Mouse (Mus musculus) gastrocnemius, postnatal 14 days (tissue): ENCODE data around the gene Rxrb. TPM values are rescaled to one million over a fixed set of nuclear protein-coding genes. Genes with fewer than 3 reads are reported as not detected.

ENCODE experiments used
- DNase-seq: peaks from one replicate; pipeline ENCODE4 v3.0.0; 2021; ENCODE audit warnings: mixed read lengths
- intact Hi-C: fragments of 180-260 bp; cut with DNase I; formaldehyde crosslinking; loops from one replicate; pipeline ENCODE4 v1.15.1; 2025; ENCODE audit warnings: low total_unique reads
- microRNA-seq, 2 experiments: library from miRNA; unstranded; fragments of <30 nt; microRNA quantifications; one replicate each; pipeline ENCODE4 v1.2.0; 2021
- total RNA-seq, 2 experiments: library from RNA; stranded (reverse); gene quantifications; 2 replicates each; pipeline ENCODE4 v1.2.3; 2021

Rxrb gene
- total RNA-seq, 2 experiments from 2014 or later: 35.2 to 35.8 TPM

DNA sequence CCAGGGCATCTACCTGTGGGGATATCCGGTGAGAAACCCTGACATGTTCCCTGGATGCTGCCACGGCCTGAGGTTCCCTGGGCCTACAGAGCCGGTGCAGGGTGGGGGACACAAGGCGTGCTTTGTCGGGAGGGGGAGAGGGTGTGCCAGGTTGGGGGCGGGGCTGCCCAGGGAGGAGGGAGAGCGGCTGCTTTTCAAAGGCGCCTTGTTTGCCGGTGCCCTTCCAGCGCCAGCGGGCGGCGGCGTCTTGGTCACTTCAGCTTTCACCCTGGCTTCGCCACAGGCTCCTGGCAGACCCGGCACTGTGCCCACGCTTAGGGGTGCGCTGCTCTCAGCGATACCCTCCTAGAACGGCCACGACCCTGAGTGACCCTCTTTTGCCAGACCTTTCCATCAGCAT is 6.8 kb downstream of the Rxrb start:
- DNase-seq: peak; percentile 39
- intact Hi-C loops: loop anchor here (5.0 kb wide), 1 partner anchor 39 kb away; no protein-coding TSS in a partner anchor

DNA sequence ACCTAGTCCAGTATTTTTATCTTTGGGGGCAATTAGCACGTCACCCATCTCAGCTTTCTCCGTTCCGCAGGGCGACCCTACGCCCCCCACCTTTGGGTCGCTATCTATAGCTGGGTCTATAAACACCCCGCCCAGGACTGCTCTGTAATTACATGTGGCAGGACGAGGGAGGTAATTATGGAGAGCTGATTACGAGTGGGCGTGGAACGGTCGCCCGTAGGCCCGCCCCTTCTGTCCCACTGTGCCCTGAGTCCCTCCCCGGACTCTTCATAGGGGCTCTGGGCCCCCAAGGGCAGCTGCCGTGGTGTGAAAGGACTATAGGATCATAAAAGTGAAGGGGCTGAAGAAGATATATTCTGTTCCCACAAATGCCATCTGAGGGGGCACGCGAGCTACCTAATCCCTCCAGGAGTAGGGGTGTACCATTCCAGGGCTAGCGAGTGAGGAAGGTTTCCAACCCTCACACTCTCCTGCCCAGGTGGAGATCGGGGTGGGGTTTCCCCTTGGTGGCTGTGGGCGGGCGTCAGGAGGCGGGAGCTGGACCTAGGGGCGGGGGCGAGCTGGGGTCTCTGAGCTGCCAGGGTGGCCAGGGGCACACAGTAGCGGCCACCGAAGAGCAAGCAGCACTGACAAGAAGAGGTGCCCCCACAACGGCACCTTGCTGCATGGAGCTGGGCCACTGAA is 7.4 kb downstream of the Rxrb start, which contains the start of gene Col11a2:
TSS of gene Col11a2 (plus strand) at position 560 of the 684 bp plus-strand sequence.
- intact Hi-C loops: loop anchor here (5.0 kb wide), 1 partner anchor 38 kb away; no protein-coding TSS in a partner anchor
- DNase-seq: no peak

DNA sequence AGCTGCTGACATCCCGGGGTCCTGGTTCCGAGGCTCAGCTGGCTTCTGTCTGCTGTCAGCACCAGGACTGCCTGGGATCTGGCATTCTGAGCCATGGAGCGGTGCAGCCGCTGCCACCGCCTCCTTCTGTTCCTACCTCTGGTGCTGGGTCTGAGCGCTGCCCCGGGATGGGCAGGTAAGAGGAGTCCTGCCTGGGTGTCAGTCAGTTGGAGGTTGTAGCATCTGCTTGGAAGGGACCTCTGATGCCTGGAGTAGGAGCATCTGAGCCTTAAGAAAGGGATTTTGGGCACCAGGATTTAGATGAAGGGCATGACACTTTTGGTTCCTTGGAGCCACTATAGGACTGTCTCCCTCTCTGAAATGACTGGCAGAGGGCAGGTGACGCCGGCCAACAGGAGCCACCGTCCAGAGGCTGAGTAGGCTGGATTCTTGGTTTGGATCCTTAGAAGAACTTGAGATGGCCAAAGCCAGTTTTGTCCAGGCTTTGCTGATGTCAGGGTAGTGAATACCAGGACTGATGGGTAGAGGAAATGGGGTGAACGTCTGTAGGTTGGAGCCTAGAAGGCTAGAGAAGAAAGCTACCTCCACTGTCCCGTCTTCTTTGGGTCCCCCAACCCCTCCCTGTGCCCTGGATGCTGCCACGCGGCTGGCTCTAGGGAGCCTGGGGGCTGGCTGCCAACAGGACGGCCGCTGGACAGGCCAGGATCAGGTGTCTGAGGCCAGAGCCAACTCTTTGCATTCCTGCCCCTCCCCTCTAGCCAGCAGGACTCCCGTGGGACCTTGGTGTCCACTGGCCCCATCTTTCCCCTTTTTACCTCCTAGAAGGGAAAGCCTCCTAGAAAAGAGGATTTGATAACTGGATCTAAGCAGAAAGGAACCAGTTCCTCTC is 8.2 kb downstream of the Rxrb start:
- intact Hi-C loops: loop anchor here (5.0 kb wide), 1 partner anchor 37 kb away; no protein-coding TSS in a partner anchor
- peak; percentile 84 for DNase-seq

DNA sequence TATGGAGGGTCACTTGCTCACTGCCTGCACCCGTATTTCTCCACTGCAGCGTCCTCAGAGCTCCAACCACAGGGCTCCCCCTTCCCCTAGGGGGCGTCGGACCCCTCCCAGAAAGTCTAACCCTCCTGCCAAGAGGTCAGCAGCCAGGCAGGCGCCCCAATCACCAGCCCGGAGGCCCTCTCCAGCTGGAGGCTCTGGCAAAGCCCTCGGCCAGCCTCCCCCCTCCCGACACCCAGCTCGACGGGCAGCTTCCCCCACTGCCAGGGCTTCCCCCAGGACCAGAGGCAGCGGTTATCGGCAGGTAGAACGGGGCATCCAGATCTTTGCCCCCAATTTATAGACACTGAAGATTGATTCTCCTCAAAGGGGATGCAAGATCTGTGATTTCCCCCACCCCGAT is 14.3 kb downstream of the Rxrb start:
- intact Hi-C loops: no loop called here
- no peak for DNase-seq

DNA sequence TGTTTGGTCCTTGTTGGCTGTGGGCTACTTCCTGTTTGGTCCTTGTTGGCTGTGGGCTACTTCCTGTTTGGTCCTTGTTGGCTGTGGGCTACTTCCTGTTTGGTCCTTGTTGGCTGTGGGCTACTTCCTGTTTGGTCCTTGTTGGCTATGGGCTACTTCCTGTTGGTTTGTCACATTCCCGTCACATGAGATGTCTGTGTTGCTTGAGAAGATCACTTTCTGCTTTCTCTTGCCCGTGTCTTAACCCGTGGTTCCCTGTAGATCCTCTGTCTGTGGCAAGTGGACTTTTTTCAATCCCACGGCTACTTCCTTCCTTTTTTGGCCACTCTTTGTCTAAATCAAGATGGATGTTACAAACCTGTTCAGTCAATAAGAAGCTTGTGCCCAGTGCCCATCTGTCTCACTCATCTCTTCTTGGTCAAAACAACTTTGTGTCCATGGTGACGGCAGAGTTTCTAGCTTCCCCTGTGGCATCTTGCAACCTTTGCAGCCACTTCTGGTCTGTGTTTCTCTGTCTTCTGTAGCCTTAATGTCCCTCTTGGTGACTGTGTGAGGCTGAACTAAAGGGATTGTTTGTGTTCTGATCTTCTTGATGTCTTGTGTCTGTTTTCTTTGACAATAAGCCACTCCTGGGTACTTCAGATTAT is 15.9 kb downstream of the Rxrb start:
- intact Hi-C loops: no loop called here
- DNase-seq: no peak

DNA sequence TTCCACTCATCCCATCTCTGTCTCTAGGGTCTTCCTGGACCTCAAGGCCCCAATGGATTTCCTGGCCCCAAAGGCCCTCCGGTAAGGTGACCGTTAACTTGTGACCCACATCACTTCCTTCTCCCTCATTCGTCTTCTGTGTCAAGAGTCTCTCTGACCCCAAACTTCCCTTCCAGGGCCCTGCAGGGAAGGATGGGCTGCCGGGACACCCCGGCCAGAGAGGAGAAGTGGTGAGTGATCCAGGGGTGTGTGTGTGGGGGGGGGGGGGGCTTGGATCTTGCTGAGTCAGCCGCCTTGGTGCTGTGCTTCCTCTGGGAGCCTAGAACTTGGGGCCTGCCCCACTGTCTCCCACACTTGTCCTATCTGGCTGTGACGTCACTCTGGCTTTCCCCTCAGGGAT is 25.6 kb downstream of the Rxrb start:
- intact Hi-C loops: no loop called here
- DNase-seq: no peak

DNA sequence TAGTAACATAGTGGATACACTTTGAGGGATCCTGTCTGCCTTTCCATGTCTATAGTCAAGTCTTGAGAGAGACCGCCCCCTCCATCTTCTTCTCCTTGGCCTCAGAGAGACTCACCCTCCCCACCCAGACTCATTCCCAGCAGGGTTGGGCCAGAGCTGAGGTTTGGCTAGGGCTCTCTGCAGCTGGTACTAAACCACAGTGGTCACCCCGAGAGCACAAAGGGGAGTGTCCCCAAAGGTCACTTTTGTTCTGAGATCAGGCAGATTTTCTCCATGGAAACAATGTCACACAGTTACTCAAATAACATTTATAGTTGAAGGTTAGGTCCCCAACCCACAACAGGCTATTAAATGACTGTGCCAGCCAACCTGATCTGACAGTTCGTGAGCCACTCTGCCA is 37.3 kb downstream of the Rxrb start:
- intact Hi-C loops: no loop called here
- DNase-seq: no peak

DNA sequence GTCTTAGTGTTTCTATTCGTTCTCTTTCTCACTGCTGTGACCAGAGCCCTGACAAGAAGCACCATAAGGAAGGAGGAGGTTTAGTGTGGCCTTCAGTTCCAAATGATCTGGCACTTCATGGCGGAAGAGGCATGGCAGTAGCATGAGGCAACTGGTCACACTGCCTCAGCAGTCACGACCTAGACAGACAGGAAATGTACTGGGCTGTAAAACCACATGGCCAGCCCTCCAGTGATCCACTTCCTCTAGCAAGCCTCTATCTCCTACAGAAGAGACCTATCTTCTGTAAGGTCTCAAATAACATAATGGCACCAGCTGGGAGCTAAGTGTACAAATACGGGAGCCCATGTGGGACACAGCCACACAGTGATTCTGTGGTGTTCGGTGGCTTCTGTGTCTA is 40.5 kb downstream of the Rxrb start:
- intact Hi-C loops: loop anchor here (10.0 kb wide), 1 partner anchor 173 kb away; no protein-coding TSS in a partner anchor
- no peak for DNase-seq

DNA sequence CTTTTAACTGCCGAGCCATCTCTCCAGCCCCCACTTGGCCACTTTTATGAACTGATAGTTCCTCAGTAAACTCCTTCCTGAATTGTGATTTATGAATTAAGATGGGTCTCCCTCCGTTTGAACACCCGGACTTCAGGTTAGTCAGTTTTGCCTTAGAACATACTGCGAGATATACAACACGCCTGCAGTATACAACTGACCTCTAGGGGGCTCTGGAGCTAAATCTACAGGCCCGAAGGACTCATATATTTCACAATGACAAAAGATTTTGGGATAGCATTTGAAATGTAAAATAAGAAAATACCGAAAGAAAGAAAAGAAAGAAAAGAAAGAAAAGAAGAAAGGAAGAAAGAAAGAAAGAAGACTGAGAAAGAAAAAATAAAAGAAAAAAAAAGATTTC is 43.7 kb downstream of the Rxrb start:
- peak; percentile 43 for DNase-seq
- intact Hi-C loops: loop anchor here (5.0 to 10.0 kb wide), 3 partner anchors 38 to 170 kb away; partner anchors contain the start of gene Col11a2

DNA sequence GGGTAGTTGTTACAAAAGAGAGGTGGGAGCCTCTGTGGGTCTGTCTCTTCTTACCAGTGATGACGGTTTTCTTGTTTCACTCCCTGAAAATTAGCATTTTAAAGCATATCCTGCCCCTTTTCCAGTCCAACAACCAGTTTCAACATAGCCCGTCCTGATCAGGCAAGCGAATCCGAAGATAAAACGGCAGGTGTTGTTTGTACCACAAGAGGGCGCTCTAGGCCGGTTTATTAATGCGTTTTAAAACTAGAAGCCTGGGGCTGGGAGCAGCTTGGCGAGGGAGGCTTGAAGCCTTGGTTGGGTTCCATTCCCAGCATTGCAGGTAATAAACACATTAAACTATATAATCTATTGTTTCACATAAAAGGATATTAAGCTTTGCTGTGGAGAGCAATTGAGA is 45.9 kb downstream of the Rxrb start:
- intact Hi-C loops: loop anchor here (5.0 to 10.0 kb wide), 3 partner anchors 40 to 167 kb away; partner anchors contain the start of gene Col11a2
- DNase-seq: peak; percentile 65

DNA sequence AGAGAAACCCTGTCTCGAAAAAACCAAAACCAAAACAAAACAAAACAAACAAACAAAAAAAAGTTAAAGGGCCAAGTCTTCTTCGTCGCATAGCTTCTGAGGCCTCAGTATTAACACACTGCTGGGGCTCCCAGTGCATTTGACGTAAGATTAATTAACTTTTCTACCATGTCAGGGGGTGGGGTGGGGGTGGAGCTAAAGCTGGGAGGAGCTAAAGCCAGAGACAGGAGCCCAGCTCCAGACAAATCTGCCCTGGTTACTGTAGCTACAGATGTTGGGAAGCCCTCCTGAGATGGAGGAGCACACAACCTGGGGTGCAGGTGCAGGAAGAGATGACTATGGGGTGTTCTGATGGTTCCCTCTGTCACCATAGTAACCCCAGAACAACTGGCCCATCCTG is 46.5 kb downstream of the Rxrb start:
- intact Hi-C loops: loop anchor here (5.0 to 10.0 kb wide), 3 partner anchors 41 to 167 kb away; partner anchors contain the start of gene Col11a2
- no peak for DNase-seq

DNA sequence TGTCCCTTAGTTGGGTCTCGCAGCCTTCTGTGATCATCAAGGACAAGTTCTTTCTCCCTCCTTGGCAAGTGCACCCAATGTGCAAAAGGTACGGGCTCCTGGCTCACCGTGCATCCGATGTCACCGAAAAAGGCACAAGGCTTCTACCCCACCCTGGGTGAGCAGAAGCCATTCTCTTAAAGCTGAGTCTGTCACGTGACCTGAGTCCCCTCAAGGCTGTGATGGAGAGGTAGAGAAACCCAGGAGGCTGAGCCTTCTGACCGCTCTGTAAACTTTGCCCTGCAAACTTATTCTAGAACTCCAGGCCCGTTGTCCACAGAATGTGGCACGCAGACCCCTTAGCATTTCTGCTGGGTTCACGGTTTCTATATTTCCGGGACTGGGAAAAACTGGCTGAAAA is 47.4 kb downstream of the Rxrb start:
- DNase-seq: no peak
- intact Hi-C loops: loop anchor here (5.0 to 10.0 kb wide), 3 partner anchors 42 to 166 kb away; partner anchors contain the start of gene Col11a2

DNA sequence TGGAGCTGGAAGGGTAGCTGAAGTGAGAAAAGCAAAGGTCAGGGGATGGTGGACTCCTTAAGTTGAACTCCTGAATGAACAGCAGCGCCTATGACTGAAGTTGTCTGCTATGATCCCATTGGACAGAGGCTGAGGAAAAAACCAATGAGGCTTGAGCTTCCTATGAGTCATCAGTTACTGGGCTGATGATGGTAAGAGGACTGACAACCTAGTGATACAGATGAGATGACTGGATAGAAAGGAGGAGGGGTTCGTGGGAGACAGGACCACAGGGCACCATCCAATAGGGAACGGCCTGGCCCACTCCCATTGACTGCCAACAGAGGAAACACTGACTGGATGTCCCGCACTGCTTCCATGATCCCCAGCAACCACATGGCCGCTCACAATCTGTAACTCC is 48.0 kb downstream of the Rxrb start:
- DNase-seq: no peak
- intact Hi-C loops: loop anchor here (5.0 to 10.0 kb wide), 3 partner anchors 42 to 165 kb away; partner anchors contain the start of gene Col11a2

DNA sequence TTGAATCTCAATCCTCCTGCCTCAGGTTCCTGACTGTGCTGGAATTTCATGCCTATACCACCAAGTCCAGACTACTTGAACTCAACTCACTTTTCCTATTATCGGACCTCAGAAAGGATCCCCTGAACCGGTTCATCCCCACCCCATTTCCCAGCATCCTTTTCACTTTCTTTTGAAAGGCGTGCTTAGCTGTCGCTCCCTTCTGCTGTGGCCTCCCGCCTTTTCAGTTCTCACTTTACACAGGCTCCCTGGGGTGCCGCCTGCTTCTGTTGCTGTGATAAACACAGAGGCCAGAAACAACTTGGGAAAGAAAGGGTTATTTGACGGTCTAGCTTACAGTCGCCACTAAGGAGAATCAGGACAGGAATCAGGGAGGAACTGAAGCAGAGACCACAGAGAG is 51.5 kb downstream of the Rxrb start:
- DNase-seq: no peak
- intact Hi-C loops: no loop called here

DNA sequence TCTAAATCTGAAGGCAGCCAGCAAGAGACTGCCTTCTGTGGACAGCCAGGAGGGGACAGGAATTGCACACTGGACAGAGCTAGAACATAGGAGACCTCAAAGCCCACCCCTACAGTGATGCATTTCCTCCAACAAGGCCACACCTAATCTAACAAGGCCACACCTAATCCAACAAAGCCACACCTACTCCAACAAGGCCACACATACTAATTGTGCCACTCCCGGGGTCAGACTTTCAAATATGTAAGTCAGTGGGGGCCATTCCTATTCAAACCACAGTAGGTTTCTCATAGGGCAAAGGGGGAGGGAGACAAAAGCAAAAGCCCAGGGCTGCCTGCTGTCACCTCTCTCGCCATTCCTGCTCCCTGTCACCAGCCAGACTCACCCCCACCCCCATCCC is 55.8 kb downstream of the Rxrb start:
- no peak for DNase-seq
- intact Hi-C loops: no loop called here

Small RNA genes lying within 50 kb of the gene (microRNA-seq; reads per million reads assigned to microRNA genes)
- gene Mir219a-1 (0 to 1.3 reads per million in 2 experiments), gene Mir219c (0 reads per million in 2 experiments)

Other genes with a start within 250 kb of the Rxrb start
- 10 to 100 TPM in 1 of 2 experiments, 1 to 10 TPM in 1; 9.6 to 25.8 TPM for gene Angptl4, start 250.0 kb upstream of the Rxrb start, total RNA-seq
- 10 to 100 TPM; 20.8 to 35.1 TPM for gene Kank3, start 221.3 kb upstream of the Rxrb start, total RNA-seq
- gene Rps28, start 207.2 kb upstream of the Rxrb start, total RNA-seq: 100 to 1,000 TPM; 867 to 957 TPM
- 100 to 1,000 TPM; 327 to 338 TPM for gene Ndufa7, start 207.2 kb upstream of the Rxrb start, total RNA-seq
- gene Cd320, start 188.7 kb upstream of the Rxrb start, total RNA-seq: 10 to 100 TPM; 17.6 to 19.8 TPM
- gene Gm7029, start 158.0 kb upstream of the Rxrb start, total RNA-seq: not detected
- 1 to 10 TPM; 3.3 to 4.4 TPM for gene Kifc1, start 141.2 kb upstream of the Rxrb start, total RNA-seq
- gene Platr17, start 126.7 kb upstream of the Rxrb start, total RNA-seq: not detected
- gene Daxx, start 122.4 kb upstream of the Rxrb start, total RNA-seq: 10 to 100 TPM; 10.2 to 13.8 TPM
- 10 to 100 TPM; 32.9 to 35.7 TPM for gene Tapbp, start 115.9 kb upstream of the Rxrb start, total RNA-seq
- 10 to 100 TPM; 13.5 to 16.1 TPM for gene Zbtb22, start 115.9 kb upstream of the Rxrb start, total RNA-seq
- gene Rgl2, start 102.3 kb upstream of the Rxrb start, total RNA-seq: 10 to 100 TPM; 24.4 to 24.7 TPM
- 10 to 100 TPM; 53.6 to 54.9 TPM for gene Pfdn6, start 91.5 kb upstream of the Rxrb start, total RNA-seq
- gene Wdr46, start 91.2 kb upstream of the Rxrb start, total RNA-seq: 10 to 100 TPM; 11.1 to 12.3 TPM
- 1 to 10 TPM; 2.3 to 2.7 TPM for gene B3galt4, start 80.3 kb upstream of the Rxrb start, total RNA-seq
- gene Vps52, start 76.0 kb upstream of the Rxrb start, total RNA-seq: 10 to 100 TPM; 30.5 to 33.1 TPM
- gene Rps18, start 75.8 kb upstream of the Rxrb start, total RNA-seq: 100 to 1,000 TPM; 464 to 543 TPM
- gene H2-K1, start 31.5 kb upstream of the Rxrb start, total RNA-seq: 10 to 100 TPM; 26.5 to 40.1 TPM
- gene Ring1, start 7.1 kb upstream of the Rxrb start, total RNA-seq: 10 to 100 TPM; 11.3 to 13.1 TPM
- gene H2-Ke6, start 3.8 kb upstream of the Rxrb start, total RNA-seq: 10 to 100 TPM; 50.1 to 51.3 TPM
- 10 to 100 TPM; 44.9 to 60.1 TPM for gene Slc39a7, start 130 bp upstream of the Rxrb start, total RNA-seq
- 10 to 100 TPM; 51.1 to 56.0 TPM for gene Col11a2, start 7.6 kb downstream of the Rxrb start, total RNA-seq
- not detected for gene H2-Oa, start 60.5 kb downstream of the Rxrb start, total RNA-seq
- gene H2-DMa, start 87.7 kb downstream of the Rxrb start, total RNA-seq: 1 to 10 TPM; 2.3 to 3.6 TPM
- gene Brd2, start 90.8 kb downstream of the Rxrb start, total RNA-seq: 10 to 100 TPM; 75.2 to 75.5 TPM
- under 1 TPM; 0.45 to 0.47 TPM for gene H2-DMb2, start 111.5 kb downstream of the Rxrb start, total RNA-seq
- gene H2-DMb1, start 121.3 kb downstream of the Rxrb start, total RNA-seq: 1 to 10 TPM; 1.0 to 1.4 TPM
- gene Tap1, start 155.7 kb downstream of the Rxrb start, total RNA-seq: 1 to 10 TPM; 1.7 to 2.6 TPM
- gene Psmb9, start 156.0 kb downstream of the Rxrb start, total RNA-seq: 1 to 10 TPM; 1.8 to 2.0 TPM
- gene Psmb8, start 165.9 kb downstream of the Rxrb start, total RNA-seq: 1 to 10 TPM; 2.9 to 3.4 TPM
- 1 to 10 TPM; 4.7 to 5.3 TPM for gene Tap2, start 171.7 kb downstream of the Rxrb start, total RNA-seq
- under 1 TPM in 1 of 2 experiments, not detected in 1; 0.13 TPM for gene H2-Ob, start 207.1 kb downstream of the Rxrb start, total RNA-seq
- 1 to 10 TPM; 2.8 to 3.1 TPM for gene H2-Ab1, start 225.9 kb downstream of the Rxrb start, total RNA-seq